Mouse (Mus musculus) subcutaneous adipose tissue, adult 2 months (tissue): ENCODE results near the gene Olig2. TPM values are rescaled to one million over a fixed set of nuclear protein-coding genes. Genes with fewer than 3 reads are reported as not detected.

Source experiments
- polyA plus RNA-seq: library from polyadenylated mRNA; depleted of rRNA; stranded (reverse); fragments of >200 nt; gene quantifications from 2 replicates; pipeline ENCODE4 v1.2.3, GENCODE M21; 2012; ENCODE audit warnings: low replicate concordance; rRNA removed

The Olig2 gene
- polyA plus RNA-seq, result not detected in 2 replicates

GRCm38 (mm10) chr16:91225233-91226037 lies at the start of gene Olig2:
Gene Olig2, plus strand, starts transcription at chr16:91225457.

DNA sequence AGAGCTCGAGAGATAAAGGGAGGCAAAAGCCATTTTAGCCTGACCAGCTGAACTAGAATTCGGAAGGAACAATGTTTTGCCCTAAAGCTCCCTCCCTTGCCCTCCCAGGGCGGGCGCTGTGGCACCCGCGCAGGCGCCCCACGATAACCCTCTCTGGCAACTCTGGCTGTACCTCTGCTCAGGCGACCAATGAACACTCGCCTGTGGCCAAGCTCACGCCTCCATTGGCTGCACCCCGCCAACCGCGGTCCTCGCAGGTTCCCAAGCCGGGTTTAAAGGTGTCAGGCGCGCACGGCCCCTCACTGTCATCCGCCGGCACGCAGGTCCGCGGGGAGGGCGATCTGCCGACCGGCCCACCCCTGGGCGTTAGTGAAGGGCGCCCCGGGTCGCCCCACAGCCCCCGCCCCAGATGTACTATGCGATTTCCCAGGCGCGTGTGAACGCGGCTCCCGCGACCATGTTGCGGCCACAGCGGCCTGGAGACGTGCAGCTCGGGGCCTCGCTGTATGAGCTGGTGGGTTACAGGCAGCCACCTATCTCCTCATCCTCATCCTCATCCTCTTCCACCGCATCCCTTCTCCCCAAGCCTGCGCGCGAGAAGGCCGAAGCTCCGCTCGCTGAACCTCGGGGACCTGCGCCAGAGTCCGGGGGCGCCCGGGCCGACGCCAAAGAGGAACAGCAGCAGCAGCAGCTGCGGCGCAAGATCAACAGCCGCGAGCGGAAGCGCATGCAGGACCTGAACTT lies 44.4 kb downstream of the Olig2 start, which contains the start of gene Olig1:
Olig1 (plus strand) TSS at position 305 of the 744 bp plus-strand sequence.

Other genes starting within 250 kb of the Olig2 start
- 25.3 and 30.1 TPM in 2 replicates for gene Synj1, start 214.1 kb upstream of the Olig2 start, polyA plus RNA-seq
- 19.1 and 31.0 TPM in 2 replicates for gene Paxbp1, start 180.9 kb upstream of the Olig2 start, polyA plus RNA-seq
- gene 4932438H23Rik, start 130.3 kb upstream of the Olig2 start, polyA plus RNA-seq, result 0.39 and 1.7 TPM in 2 replicates
- gene Olig1, start 44.3 kb downstream of the Olig2 start, polyA plus RNA-seq, result 0.87 and 1.2 TPM in 2 replicates
- 92.6 and 143 TPM in 2 replicates for gene Ifnar2, start 147.3 kb downstream of the Olig2 start, polyA plus RNA-seq
- gene Gm21970, start 166.3 kb downstream of the Olig2 start, polyA plus RNA-seq, result not detected in 2 replicates
- gene Il10rb, start 180.7 kb downstream of the Olig2 start, polyA plus RNA-seq, result 42.5 and 58.3 TPM in 2 replicates